Mouse (Mus musculus): Measurements from ENCODE around the gene Ptprg.

Ptprg gene

DNA sequence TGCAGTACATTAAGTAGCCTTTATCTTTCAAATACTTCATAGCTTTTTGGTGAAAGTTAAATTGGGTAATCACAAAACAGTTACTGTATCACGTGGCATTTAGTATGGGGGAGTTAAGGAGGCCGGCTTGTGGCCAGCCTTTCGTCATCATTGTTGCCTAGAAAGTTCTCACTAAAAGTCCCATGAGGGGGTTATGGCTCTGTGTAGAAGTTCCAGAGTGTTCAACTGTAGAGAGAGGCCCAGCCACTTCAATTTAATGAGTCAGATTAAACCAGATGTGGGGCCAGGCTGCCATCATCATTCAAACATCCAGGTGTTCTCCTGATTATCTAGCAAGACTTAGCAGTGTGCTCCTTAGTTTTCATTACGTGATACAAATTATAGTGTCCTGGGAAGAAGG, 613.9 kb downstream of the Ptprg start:
- DNase-seq, result no peak

DNA sequence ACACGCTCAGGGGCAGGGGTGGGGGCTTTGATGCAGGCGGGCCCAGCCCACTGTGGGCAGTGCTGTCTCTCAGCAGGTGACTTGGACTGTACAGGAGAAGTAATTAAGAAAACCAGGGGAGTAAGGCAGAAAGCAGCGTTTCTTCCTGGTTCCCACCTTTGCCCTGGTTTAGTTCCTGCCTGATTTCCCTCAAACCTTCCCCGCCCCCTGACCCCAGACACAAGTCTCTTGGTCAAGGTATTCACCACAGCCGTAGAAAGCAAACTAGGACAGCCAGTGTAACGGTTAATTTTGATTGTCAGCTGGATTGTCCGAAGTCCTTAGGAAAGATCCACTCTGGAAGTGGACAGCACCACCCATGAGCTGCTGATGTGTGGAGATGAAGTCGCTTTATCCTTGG, 614.3 kb downstream of the Ptprg start:
- no peak for DNase-seq

GRCm38 (mm10) chr14:12177436-12177835, 624.1 kb downstream of the Ptprg start:
- peak; percentile 38 to 46 for DNase-seq

DNA sequence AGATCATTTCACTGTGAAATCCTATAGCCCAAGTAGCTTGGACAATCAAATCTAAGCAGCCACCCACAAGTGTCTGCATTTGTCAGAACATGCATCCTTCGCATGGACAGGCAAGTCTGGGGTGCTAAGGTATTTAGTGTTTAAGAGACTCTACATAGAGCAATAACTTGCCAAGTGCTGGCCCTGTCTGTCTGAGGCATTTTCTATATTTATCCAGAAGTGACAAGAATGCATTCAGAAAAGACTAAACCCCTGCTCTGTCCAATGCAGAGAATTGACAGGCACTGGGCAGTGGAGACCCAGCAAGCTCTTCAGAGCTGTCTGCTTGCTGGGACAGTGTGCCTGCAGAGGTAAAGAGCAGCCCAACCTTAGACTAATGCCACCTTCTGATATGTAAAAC, 625.3 kb downstream of the Ptprg start:
- DNase-seq, result no peak

GRCm38 (mm10) chr14:12180116-12180515, 626.8 kb downstream of the Ptprg start:
- no peak for DNase-seq

GRCm38 (mm10) chr14:12185040-12185439, 631.7 kb downstream of the Ptprg start:
- DNase-seq, result no peak

GRCm38 (mm10) chr14:12188352-12188751, 635.0 kb downstream of the Ptprg start:
- DNase-seq, result no peak

DNA sequence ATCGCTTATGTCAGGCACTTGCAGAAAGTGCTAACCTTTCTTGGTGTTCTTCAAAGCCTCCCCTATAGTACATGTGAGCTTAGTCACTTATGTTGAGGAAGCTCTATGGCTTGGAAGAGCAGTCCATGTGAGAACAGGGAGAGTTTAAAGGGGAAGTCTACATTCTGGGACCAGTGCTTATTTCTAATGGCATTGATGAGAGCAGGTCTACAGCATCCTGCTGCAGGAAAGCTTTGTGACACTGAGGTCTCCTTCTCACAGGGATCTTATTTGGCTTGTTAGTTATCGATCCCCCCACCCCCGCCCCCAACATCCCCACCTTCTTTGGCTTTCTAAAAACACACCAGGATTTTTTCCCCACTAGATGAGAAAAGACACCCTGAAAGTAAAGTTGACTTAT, 635.9 kb downstream of the Ptprg start:
- no peak for DNase-seq

- DNase-seq, result peak in 1 of 2 experiments; percentile 9
Observed at GRCm38 (mm10) chr14:12189717-12190600, 636.6 kb downstream of the Ptprg start.

DNA sequence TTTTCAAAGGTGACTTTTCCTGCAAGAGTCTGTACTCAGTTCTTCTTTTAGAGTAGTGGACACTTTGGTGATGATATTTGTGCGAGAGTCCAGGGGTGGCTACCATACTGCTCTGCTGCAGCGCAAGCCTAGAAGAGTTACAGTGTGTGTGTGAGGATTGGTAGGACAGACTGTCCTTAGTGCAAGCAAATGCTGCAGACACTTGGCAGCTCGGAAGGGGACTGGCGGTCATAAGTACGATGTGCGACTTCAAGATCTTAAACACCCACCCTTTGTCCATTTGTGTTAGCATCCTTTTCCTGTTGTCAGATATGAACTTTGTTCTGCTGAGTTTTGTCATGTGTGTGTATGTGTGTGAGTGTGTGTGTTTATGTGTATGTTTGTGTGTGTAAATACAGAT, 637.7 kb downstream of the Ptprg start:
- no peak for DNase-seq

DNA sequence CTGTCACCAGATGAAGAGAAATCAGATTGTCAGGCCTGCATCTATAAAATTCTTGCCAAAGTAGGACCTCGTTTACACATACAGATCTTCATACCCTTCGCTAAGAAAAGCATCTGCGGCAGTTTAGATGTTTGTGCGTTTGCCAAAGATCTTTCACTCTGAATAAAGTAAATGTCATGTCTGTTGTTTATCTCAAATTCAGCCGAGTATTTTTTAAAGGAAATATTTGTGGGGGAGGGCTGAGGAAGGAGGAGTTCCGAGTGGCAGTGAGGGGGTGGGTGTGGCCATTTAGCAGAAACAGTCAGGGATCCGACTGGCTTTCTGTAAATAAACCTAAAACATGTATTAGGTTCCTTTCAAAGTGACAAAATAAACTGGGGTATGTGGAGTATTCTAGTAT, 645.4 kb downstream of the Ptprg start:
- no peak for DNase-seq

GRCm38 (mm10) chr14:12199956-12200950, 646.9 kb downstream of the Ptprg start:
- DNase-seq, result peak; percentile 47 to 70

DNA sequence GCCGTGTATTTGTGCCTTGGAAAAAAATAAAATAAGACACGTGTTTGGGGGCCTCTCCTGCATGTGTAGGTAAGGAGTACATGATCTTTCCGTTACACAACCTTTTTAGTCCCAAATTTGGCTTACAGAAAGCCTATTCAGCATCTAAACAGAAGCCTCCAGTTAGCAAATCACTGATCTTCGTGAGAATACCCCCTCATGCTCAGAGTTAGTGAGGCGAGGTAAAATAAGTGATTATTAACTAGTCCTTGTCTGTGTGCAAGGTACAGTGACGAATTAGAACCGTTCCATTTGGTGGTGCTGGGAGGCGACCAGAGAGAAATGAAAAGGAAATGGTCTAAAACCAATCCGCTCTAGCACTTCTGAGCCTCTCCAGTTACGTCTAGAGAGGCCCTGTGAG, 648.9 kb downstream of the Ptprg start:
- DNase-seq, result no peak

DNA sequence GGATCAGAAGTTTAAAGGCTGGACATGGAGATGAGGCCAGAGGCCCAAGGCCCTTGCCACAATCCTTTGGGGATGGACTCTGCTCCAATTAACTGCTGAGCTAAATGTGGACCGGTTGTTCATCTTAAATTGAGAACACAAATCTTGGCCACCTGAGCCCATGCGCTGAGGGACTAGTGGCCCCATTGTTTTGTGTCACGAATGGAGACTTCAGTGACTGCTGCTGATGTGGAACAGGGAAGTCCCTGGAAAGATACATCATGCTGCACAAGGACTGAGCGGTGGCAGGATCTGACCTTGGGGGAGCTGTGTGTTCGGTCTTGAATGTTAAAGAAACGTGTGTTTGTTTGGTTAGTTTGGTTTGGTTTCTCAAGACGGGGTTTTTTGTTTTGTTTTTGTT, 649.7 kb downstream of the Ptprg start:
- no peak for DNase-seq

DNA sequence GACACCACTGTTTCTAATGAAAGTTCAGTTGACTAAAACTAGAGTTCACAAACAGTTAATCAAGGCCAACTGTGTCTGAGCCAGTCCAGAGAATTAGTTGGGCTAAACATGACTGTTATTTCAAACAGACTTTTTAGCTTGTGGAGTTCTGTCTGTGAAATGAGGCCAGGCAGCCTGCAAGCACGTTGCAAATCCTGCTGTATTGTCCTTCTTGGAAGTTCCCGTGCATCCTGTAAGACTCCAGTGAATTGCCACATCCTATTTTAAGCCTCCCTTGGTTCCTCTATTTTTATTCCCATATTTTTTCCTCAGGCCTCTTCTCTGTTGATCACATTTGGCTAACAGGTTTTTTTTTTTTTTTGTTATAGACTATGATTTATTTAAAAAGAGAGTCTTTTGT, 652.8 kb downstream of the Ptprg start:
- DNase-seq, result no peak

- peak in 1 of 2 experiments; percentile 47 for DNase-seq
Observed at GRCm38 (mm10) chr14:12208554-12208953, 655.2 kb downstream of the Ptprg start.

GRCm38 (mm10) chr14:12218544-12219150, 665.3 kb downstream of the Ptprg start:
- DNase-seq, result no peak

- no peak for DNase-seq
Observed at GRCm38 (mm10) chr14:12219877-12220276, 666.5 kb downstream of the Ptprg start.

DNA sequence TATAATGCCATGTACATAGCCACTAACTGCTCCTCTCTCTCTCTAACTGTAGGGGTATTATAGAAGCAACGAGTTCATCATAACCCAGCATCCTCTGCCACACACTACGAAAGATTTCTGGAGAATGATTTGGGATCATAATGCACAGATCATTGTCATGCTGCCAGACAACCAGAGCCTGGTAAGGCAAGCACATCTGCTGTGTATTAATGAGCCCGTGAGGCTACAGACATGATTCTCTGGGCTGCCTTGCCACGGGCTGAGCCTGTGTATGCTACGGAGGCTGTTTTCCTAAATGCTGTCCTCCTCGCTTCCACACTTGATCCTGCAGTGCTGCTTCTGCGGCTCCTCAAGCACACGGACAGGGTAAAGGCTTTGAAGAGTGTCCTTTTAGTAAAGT, 667.2 kb downstream of the Ptprg start:
- DNase-seq, result no peak

GRCm38 (mm10) chr14:12221571-12221970, 668.2 kb downstream of the Ptprg start:
- DNase-seq, result no peak

- no peak for DNase-seq
Observed at GRCm38 (mm10) chr14:12243726-12244125, 690.4 kb downstream of the Ptprg start.

DNA sequence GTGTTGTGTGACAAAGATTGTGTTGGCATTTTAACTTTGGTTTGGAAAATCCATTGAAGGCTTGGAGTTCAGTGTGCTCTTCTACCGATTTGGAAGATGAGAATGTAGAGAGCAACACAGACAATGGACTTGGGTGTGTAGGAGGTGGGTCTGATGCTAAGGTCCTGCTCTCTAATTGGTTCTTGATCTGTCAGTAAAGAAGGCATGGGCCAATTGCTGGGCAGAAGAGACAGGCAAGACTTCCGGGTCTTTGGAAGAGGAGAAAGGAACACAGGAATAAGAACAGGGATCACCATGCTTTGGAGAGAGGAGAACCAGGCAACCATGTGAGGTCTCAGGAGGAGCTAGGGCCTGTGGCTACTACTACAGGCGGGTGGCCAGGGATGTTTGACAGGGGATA, 722.7 kb downstream of the Ptprg start:
- DNase-seq, result no peak

GRCm38 (mm10) chr14:12283641-12284040, 730.3 kb downstream of the Ptprg start, which contains the start of gene Gm49355:
Gm49355 (plus strand) TSS chr14:12283976.
- no peak for DNase-seq
